Mouse (Mus musculus): ENCODE results near the gene Ethe1.

DNA sequence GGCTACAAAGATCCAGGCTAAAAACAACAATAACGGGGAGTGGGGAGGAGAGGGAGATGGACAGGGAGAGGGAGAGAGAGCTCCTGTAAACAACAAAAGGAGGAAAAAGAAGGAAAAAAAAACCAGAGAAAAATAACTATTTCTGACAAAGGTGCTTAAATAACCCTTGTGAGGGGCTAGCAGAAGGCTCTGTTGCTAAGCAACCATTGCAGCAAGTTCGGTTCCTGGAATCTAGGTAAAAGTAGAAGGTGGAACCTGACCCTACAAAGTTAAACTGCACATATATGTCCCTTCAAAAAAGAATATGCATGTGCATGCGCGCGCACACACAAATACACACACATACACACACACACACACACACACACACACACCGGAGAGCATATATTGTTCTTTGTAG is 5.4 kb downstream of the Ethe1 start:
- TF ChIP-seq CTCF (IDR thresholded peaks at IDR 0.05; ENCODE audit: low read depth, low read length) (no peak), POLR2A (IDR thresholded peaks at IDR 0.05; ENCODE audit: insufficient read depth, low read length) (no peak)

Measured in ES-Bruce4 (cell line).